Mouse (Mus musculus) liver, postnatal 0 days (tissue): Measurements from ENCODE around the gene Nbl1.

Source experiments
- CTCF ChIP-seq: sonication (generic); IDR thresholded peaks from 2 replicates; pipeline ENCODE4 v1.5.1; 2016; ENCODE audit warnings: antibody characterized with exemption, low read depth
- EP300 ChIP-seq: IDR thresholded peaks from 2 replicates; pipeline ENCODE4 v1.6.1; 2016; ENCODE audit warnings: antibody characterized with exemption, low read depth, mild to moderate bottlenecking

DNA sequence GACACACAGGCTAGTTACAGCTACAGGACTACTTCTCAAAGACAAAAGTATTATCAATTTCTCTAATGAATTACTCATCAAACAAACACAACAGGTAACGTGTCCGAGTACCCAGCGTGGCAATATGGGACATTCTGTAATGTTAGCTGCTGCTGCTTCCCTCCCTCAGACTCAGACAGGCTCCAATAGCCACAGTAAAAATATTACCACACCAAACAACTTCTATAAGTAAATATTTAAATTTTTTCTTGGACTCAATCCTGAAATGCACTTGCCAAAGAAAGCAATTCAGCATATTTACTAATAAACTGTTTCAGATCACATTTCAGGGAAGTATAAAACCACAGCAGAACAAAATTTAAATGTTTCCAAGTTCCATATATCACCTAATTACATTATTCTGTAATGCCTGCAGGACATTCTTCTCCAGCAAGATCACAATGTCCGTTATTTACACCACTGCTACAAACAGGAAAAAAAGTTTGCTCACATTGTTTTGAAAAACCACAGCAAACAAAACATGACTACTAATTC lies 27.6 kb upstream of the Nbl1 start:
- TF ChIP-seq CTCF: no peak
- no peak for TF ChIP-seq EP300
